Mouse (Mus musculus) small intestine, adult 2 months (tissue): ENCODE measurements around the gene Parp1. TPM values are rescaled to one million over a fixed set of nuclear protein-coding genes. Genes with fewer than 3 reads are reported as not detected.
"Not testable (repeated sequence)": the region's sequence is repeated elsewhere in the genome, so short reads cannot be mapped to it uniquely, and the experiment has no call there.

ENCODE experiments used
- H3K27ac ChIP-seq: fragments of 200-500 bp; 2 replicates; pipeline ENCODE4 v1.5.1; 2012; ENCODE audit warnings: low read depth, low read length, control low read depth, inconsistent platforms; ENCODE audit not compliant: insufficient read depth
- H3K27me3 ChIP-seq: fragments of 200-500 bp; 2 replicates; pipeline ENCODE4 v1.6.1; 2012; ENCODE audit warnings: mild to moderate bottlenecking, moderate library complexity, low read length, inconsistent platforms; ENCODE audit not compliant: control insufficient read depth, insufficient read depth
- H3K36me3 ChIP-seq: fragments of 200-500 bp; 2 replicates; pipeline ENCODE4 v1.6.1; 2012; ENCODE audit warnings: mild to moderate bottlenecking, low read length, control low read depth, inconsistent platforms; ENCODE audit not compliant: control insufficient read depth, insufficient read depth
- H3K4me1 ChIP-seq: fragments of 200-500 bp; 2 replicates; pipeline ENCODE4 v1.6.1; 2012; ENCODE audit warnings: low read length, inconsistent platforms, mixed read lengths; ENCODE audit not compliant: control insufficient read depth, insufficient read depth, insufficient read length
- H3K4me3 ChIP-seq: fragments of 200-500 bp; 2 replicates; pipeline ENCODE4 v1.5.1; 2012; ENCODE audit warnings: low read depth, mild to moderate bottlenecking, control low read depth, inconsistent platforms, low read length, moderate library complexity
- CTCF ChIP-seq: fragments of 200-500 bp; IDR thresholded peaks from 2 replicates; pipeline ENCODE4 v1.5.1; 2012; ENCODE audit warnings: low read depth, mild to moderate bottlenecking, control low read depth, inconsistent platforms, low read length, moderate library complexity, mixed read lengths; ENCODE audit not compliant: insufficient replicate concordance, insufficient read length; ENCODE audit errors: extremely low read depth
- POLR2A ChIP-seq: fragments of 200-500 bp; IDR thresholded peaks from 2 replicates; pipeline ENCODE4 v1.6.1; 2012; ENCODE audit warnings: low read depth, mild to moderate bottlenecking, control low read depth, inconsistent platforms, low read length, moderate library complexity
- WGBS: fragments of 180-500 bp; shearing (Covaris S2); methylation state at CpG from one replicate; pipeline ENCODE4 v1.1.7; 2018; 5-methylcytosine and 5-hydroxymethylcytosine counted together
- polyA plus RNA-seq: library from polyadenylated mRNA; depleted of rRNA; stranded (reverse); fragments of >200 nt; gene quantifications from 2 replicates; pipeline ENCODE4 v1.2.3, GENCODE M21; 2012

Gene Parp1
- polyA plus RNA-seq, 1 experiment: 8.4 TPM

DNA sequence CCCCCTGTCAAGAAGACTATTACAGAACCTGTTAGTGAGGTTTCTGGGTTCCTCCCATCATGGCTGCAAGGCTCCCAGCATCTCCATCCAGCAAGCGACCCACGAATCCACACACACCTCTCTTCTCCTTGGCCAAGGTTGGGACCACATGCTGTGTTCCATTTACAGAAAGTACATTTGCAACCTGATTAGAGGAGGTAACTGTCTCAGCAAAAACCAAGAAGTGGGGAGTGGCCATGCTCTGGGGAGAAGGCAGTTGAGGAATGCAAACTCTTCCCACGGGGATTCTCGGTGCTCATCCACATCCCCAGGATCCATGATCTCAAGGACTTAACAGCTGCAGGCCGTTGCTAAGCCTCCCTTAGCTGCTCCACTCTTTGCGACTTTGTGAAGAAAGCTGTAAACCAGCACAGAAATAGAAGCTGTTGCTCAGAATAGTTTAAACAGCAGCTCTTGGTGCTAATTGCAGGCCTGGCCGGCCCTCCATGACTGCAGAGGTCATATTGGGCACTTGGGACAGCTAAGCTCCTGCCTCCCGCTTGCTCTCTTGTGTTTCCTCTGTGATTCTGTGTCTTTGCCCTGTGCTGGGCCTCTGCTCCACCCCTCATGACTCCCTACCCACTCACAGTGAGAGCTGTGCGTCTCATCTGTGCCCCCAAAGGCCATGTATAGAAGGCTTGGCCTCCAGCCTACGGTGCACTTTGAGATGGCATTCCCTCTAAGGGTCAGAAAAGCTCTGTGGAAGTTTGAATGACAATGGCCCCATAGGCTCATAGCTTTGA, 38.3 kb downstream of the Parp1 start:
- Histone ChIP-seq H3K27ac (no peak overlapping the region), H3K4me1 (no peaks in the 10 kb centered on the region), H3K4me3 (no peak overlapping the region), H3K27me3 (no peaks in the 10 kb centered on the region), H3K36me3 (peaks cover 4% of the 10 kb centered on the region)
- TF ChIP-seq POLR2A (no peak), CTCF (no peak)
- WGBS: 76% methylated on average over 10 of the region's 10 CpGs

DNA sequence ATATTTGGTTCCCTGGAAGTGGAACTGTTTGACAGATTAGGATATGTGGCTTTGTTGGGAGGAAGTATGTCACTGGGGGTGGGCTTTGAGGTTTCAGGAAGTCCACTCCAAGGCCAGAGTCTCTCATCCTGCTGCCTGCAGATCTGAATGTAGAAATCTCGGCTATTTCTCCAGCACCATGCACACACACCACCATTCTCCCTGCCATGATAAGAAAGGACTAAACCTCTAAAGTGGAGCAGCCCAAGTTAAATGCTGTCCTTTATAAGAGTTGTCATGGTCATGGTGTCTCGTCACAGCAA, 38.8 kb downstream of the Parp1 start:
- 89% methylated on average over 2 of the region's 2 CpGs for WGBS
- Histone ChIP-seq H3K4me1 (no peaks in the 10 kb centered on the region), H3K27ac (no peak overlapping the region), H3K27me3 (no peaks in the 10 kb centered on the region), H3K36me3 (peaks cover 2% of the 10 kb centered on the region; the same call in 1 of the 2 replicates), H3K4me3 (no peak overlapping the region)
- TF ChIP-seq POLR2A: no peak
- TF ChIP-seq CTCF: no peak

DNA sequence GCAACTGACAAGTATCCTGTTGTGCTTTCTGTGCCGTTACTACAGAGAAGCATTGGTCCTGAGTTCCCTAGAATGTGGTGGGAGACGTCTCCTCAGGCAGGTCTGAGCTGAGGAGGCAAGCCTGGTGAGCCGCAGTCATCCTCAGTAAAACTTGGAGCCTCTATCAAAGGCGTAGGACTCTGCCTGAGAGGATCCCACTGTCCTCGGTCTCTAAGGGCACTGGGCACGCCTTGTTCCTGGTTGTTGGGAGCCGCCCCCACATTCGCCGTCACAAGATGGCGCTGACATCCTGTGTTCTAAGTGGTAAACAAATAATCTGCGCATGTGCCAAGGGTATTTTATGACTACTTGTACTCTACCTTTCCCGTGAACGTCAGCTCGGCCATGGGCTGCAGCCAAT, 43.1 kb downstream of the Parp1 start:
- not testable (repeated sequence) for H3K27ac ChIP-seq, H3K4me3 ChIP-seq, H3K4me1 ChIP-seq, H3K36me3 ChIP-seq, H3K27me3 ChIP-seq
- 95% methylated on average over 11 of the region's 14 CpGs for WGBS

DNA sequence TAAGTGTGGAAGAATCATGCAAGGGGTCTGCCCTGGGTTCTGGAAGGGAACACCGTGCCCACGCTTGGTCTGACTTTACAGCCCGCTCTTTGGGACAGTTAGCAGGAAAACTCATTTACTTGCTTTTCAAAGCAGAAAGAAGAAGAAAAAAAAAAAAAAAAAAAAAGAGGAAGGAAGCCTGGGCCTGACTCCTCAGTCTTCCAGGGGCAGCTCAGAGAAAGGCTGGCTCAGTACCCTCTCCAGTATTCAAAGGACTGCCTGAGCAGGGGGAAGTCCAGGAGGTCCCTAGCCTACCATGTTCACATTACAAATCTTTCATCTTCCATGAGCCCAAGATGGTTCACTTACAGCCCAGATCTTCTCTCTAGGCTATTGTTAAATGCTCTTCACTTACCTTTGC, 48.0 kb downstream of the Parp1 start:
- TF ChIP-seq CTCF (no peak), POLR2A (no peak)
- H3K4me1 ChIP-seq: no peaks in the 10 kb centered on the region
- H3K27me3 ChIP-seq: no peaks in the 10 kb centered on the region
- WGBS: 86% methylated on average over 3 of the region's 3 CpGs
- H3K4me3 ChIP-seq: no peak overlapping the region
- H3K27ac ChIP-seq: no peak overlapping the region
- no peaks in the 10 kb centered on the region for H3K36me3 ChIP-seq

DNA sequence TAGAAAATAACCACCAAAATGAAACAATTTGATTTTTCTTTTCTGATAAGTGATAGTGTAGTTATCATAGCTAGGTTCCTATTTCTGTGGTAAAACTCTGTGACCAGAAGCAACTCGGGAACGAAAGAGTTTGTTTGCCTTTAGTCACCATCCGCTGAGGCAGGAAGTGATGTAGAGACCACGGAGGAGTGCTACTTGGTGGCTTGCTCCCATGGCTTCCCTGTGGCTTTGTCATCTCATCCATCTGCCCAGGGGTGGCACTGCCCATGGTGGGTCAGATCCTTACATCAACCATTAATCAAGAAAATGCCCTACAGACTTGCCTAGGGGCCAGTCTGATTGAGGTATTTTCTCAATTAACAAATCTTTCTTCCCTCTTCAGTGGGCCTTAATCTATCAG, 53.7 kb downstream of the Parp1 start:
- Histone ChIP-seq H3K4me3 (no peak overlapping the region), H3K27me3 (no peaks in the 10 kb centered on the region)
- WGBS: 66% methylated on average over 4 of the region's 4 CpGs

DNA sequence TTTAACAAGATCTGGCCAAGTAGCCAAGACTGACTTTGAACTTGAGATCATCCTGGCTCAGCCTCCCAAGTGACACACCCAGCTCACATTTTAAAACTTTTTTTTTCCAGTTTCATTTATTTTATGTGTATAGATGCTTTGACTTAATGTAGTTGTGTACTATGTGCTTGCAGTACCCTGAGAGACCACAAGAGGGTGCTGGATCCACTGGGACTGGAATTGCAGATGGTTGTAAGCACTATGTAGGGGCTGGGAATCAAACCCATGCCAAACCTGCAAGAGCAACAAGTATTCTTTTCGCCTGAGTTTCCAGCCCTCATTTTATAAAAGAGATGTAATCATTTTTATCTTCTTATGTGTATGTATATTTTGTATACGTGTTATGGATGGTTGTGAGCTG, 55.2 kb downstream of the Parp1 start:
- WGBS: 96% methylated on average over 2 of the region's 2 CpGs

More for the DNA sequence above, 53.7 kb downstream of the Parp1 start:
- no peaks in the 10 kb centered on the region for H3K4me1 ChIP-seq
- no peaks in the 10 kb centered on the region for H3K36me3 ChIP-seq
- H3K27ac ChIP-seq: no peak overlapping the region
- no peak for TF ChIP-seq POLR2A
- TF ChIP-seq CTCF: no peak

DNA sequence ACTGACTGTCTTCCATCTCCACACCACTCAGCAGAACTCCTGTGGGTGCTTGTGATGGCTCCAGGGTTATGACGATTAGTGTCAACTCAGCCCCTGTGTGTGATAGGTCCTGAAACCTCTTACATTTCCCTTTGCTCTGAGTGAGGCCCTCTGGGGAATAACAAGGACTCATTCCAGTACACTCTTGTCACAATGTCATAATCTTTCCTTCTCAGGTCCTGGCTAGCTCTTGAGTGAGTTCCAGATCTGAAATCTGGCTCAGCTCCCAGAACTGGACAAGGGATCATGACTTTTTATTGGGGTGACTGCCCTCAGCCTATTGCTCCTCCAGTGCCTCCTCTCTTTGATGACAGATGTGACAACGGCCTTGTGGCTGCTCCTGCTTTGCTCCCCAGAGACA, 57.4 kb downstream of the Parp1 start:
- H3K27me3 ChIP-seq: no peaks in the 10 kb centered on the region
- TF ChIP-seq CTCF (no peak), POLR2A (no peak)
- no peaks in the 10 kb centered on the region for H3K4me1 ChIP-seq
- WGBS: 63% methylated on average over 2 of the region's 2 CpGs
- H3K27ac ChIP-seq: no peak overlapping the region
- no peak overlapping the region for H3K4me3 ChIP-seq
- H3K36me3 ChIP-seq: no peaks in the 10 kb centered on the region

More for the DNA sequence above, 55.2 kb downstream of the Parp1 start:
- H3K27me3 ChIP-seq: no peaks in the 10 kb centered on the region
- no peak overlapping the region for H3K4me3 ChIP-seq
- H3K4me1 ChIP-seq: no peaks in the 10 kb centered on the region
- TF ChIP-seq CTCF: peak; percentile 20; the same call in 1 of the 2 replicates
- TF ChIP-seq POLR2A: no peak
- no peaks in the 10 kb centered on the region for H3K36me3 ChIP-seq
- H3K27ac ChIP-seq: no peak overlapping the region

DNA sequence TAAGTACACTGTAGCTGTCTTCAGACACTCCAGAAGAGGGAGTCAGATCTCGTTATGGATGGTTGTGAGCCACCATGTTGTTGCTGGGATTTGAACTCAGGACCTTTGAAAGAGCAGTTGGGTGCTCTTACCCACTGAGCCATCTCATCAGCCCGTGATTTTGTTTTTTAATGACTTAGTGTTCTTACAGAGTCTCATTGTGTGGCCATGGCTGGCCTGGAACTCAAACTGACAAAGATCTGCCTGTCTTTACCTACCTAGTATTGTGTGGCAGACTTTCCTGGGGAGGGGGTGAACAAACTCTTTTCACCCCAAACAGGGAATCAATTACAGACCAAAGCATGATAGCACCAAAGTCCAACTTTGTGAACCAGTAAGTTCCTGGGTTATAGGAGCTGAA, 69.1 kb downstream of the Parp1 start:
- WGBS: 76% methylated on average over 2 of the region's 2 CpGs
- not testable (repeated sequence) for H3K27ac ChIP-seq, H3K4me3 ChIP-seq, H3K27me3 ChIP-seq, H3K36me3 ChIP-seq, H3K4me1 ChIP-seq
